Mouse (Mus musculus) ES-E14 (cell line): ENCODE results near the gene Msmb. TPM values are rescaled to one million over a fixed set of nuclear protein-coding genes. Genes with fewer than 3 reads are reported as not detected.

Experiments used
- DNase-seq: peaks from one replicate; pipeline ENCODE4 v3.0.0-alpha.2; 2013; ENCODE audit warnings: low read depth, low spot score
- H3K27ac ChIP-seq: 2 replicates; pipeline ENCODE4 v1.5.1; 2012; ENCODE audit warnings: low read depth, mild to moderate bottlenecking, low read length, moderate library complexity, mixed read lengths; ENCODE audit not compliant: poor library complexity, insufficient read depth, severe bottlenecking
- H3K36me3 ChIP-seq: 2 replicates; pipeline ENCODE4 v1.6.1; 2012; ENCODE audit warnings: mild to moderate bottlenecking, low read length, moderate library complexity, mixed read lengths; ENCODE audit not compliant: control insufficient read depth, poor library complexity, insufficient read depth, severe bottlenecking
- H3K4me1 ChIP-seq, 2 experiments: fragments of 150-350 bp in 1 of 2; sonication (generic) in 1 of 2; 2 replicates each; pipeline ENCODE4 v1.6.1; 2012; ENCODE audit warnings: low read length in 2 of 2, mild to moderate bottlenecking in 1 of 2, mixed read lengths in 1 of 2; ENCODE audit not compliant: control insufficient read depth in 2 of 2, insufficient read depth in 2 of 2, poor library complexity in 1 of 2
- H3K4me3 ChIP-seq, 2 experiments: fragments of 150-350 bp in 1 of 2; sonication (generic) in 1 of 2; 2 replicates each; pipeline ENCODE4 v1.5.1; 2012; ENCODE audit warnings: low read length in 2 of 2, low read depth in 1 of 2, mild to moderate bottlenecking in 1 of 2, mixed read lengths in 1 of 2; ENCODE audit not compliant: insufficient read depth in 1 of 2, poor library complexity in 1 of 2, severe bottlenecking in 1 of 2
- H3K9ac ChIP-seq: 2 replicates; pipeline ENCODE4 v1.6.1; 2012; ENCODE audit warnings: low read depth, mild to moderate bottlenecking, low read length, mixed read lengths; ENCODE audit not compliant: poor library complexity, insufficient read depth, severe bottlenecking
- H3K9me3 ChIP-seq: fragments of 150-350 bp; sonication (generic); 2 replicates; pipeline ENCODE4 v1.6.1; 2012; ENCODE audit warnings: low read depth, mild to moderate bottlenecking, low read length; ENCODE audit not compliant: control insufficient read depth, insufficient read depth
- CHD2 ChIP-seq: IDR thresholded peaks from 2 replicates; pipeline ENCODE4 v1.6.1; 2014; ENCODE audit warnings: mild to moderate bottlenecking, low read depth, low read length, inconsistent platforms
- HCFC1 ChIP-seq: IDR thresholded peaks from 2 replicates; pipeline ENCODE4 v1.6.1; 2012; ENCODE audit warnings: low read length, inconsistent platforms, borderline replicate concordance; ENCODE audit not compliant: insufficient read depth
- MAFK ChIP-seq: IDR thresholded peaks from 2 replicates; pipeline ENCODE4 v1.6.1; 2014; ENCODE audit warnings: mild to moderate bottlenecking, low read depth, low read length, inconsistent platforms; ENCODE audit not compliant: insufficient read depth
- ZC3H11A ChIP-seq: IDR thresholded peaks from 2 replicates; pipeline ENCODE4 v1.6.1; 2012; ENCODE audit warnings: low read depth, mild to moderate bottlenecking, inconsistent platforms, low read length, borderline replicate concordance
- ZNF384 ChIP-seq: IDR thresholded peaks from 2 replicates; pipeline ENCODE4 v1.6.1; 2012; ENCODE audit warnings: low read depth, low read length, inconsistent platforms
- in situ Hi-C, 2 experiments: fragments of 600-800 bp; cut with MboI; formaldehyde crosslinking; loops; one replicate each; pipeline ENCODE4 v1.15.1; 2025; ENCODE audit warnings: low sequenced_read_pairs in 2 of 2, inconsistent platforms in 1 of 2; ENCODE audit not compliant: unreplicated experiment in 2 of 2
- total RNA-seq: library from RNA; depleted of rRNA; stranded (reverse); fragments of 300-350 nt; gene quantifications from 2 replicates; pipeline ENCODE4 v1.2.3, GENCODE M21; 2012; rRNA removed

The Msmb gene
- total RNA-seq, result not detected in 2 replicates

GRCm38 (mm10) chr14:32141723-32142122, at the start of gene Msmb:
TSS of gene Msmb (plus strand) at chr14:32142023.
- no peak for TF ChIP-seq MAFK
- TF ChIP-seq ZNF384, result no peak
- no peak for TF ChIP-seq HCFC1
- no peak for TF ChIP-seq CHD2
- TF ChIP-seq ZC3H11A, result no peak
- no peaks in the 10 kb centered on the region for H3K9me3 ChIP-seq
- peaks cover 0 to 4% of the 10 kb centered on the region in 2 experiments; a peak in 1 of 4 replicates for H3K4me1 ChIP-seq
- no peaks in the 10 kb centered on the region for H3K36me3 ChIP-seq
- in situ Hi-C loops, result no loop called here
- H3K4me3 ChIP-seq, result no peak within 1 kb of the TSS
- no peak within 1 kb of the TSS for H3K9ac ChIP-seq
- no peak within 1 kb of the TSS for H3K27ac ChIP-seq
- DNase-seq, result no peak

GRCm38 (mm10) chr14:32093018-32093417, 48.8 kb upstream of the Msmb start:
- no peak overlapping the region for H3K27ac ChIP-seq
- no peak for DNase-seq
- H3K4me3 ChIP-seq, result no peak overlapping the region
- peaks cover 59% of the 10 kb centered on the region for H3K36me3 ChIP-seq
- no peaks in the 10 kb centered on the region for H3K9me3 ChIP-seq
- TF ChIP-seq ZC3H11A (no peak), HCFC1 (no peak), MAFK (no peak), CHD2 (no peak), ZNF384 (no peak)
- 0 out of 4 replicates have a peak, but pooled peaks cover 0 to 4% of the 10 kb centered on the region in 2 experiments for H3K4me1 ChIP-seq
- in situ Hi-C loops, result no loop called here
- no peak overlapping the region for H3K9ac ChIP-seq

GRCm38 (mm10) chr14:32093500-32094117, 48.2 kb upstream of the Msmb start:
- H3K4me3 ChIP-seq, result no peak overlapping the region
- in situ Hi-C loops, result no loop called here
- no peak overlapping the region for H3K27ac ChIP-seq
- peaks cover 60% of the 10 kb centered on the region for H3K36me3 ChIP-seq
- TF ChIP-seq ZNF384 (no peak), CHD2 (no peak), ZC3H11A (no peak), HCFC1 (no peak), MAFK (no peak)
- DNase-seq, result no peak
- no peak overlapping the region for H3K9ac ChIP-seq
- no peaks in the 10 kb centered on the region for H3K9me3 ChIP-seq
- 0 out of 4 replicates have a peak, but pooled peaks cover 0 to 4% of the 10 kb centered on the region in 2 experiments for H3K4me1 ChIP-seq

- Histone ChIP-seq H3K4me1 (0 out of 4 replicates have a peak, but pooled peaks cover 0 to 4% of the 10 kb centered on the region in 2 experiments), H3K36me3 (peaks cover 70% of the 10 kb centered on the region)
Measured at GRCm38 (mm10) chr14:32095646-32096045, 46.2 kb upstream of the Msmb start.

More at GRCm38 (mm10) chr14:32095646-32096045, 46.2 kb upstream of the Msmb start:
- Histone ChIP-seq H3K9me3 (no peaks in the 10 kb centered on the region), H3K4me3 (no peak overlapping the region), H3K27ac (no peak overlapping the region), H3K9ac (no peak overlapping the region)
- TF ChIP-seq ZC3H11A (no peak), MAFK (no peak), ZNF384 (no peak), HCFC1 (no peak), CHD2 (no peak)
- DNase-seq, result no peak
- in situ Hi-C loops, result no loop called here
